Mouse (Mus musculus) kidney, postnatal 0 days (tissue): ENCODE measurements at regions not wholly inside any gene's neighbourhood (a gene's known extent, or its start where the extent isn't known, plus 50 kb on each side); places are given as distances from the start of the nearest gene placed in this dataset.

Source experiments
- ATAC-seq: fragments of 200-750 bp; cut with Nextera tagmentation; replicated peaks from 2 replicates; pipeline ENCODE4 v1.8.0; 2017; ENCODE audit warnings: low read depth, moderate number of reproducible peaks, moderate TSS enrichment, moderate library complexity; ENCODE audit not compliant: low FRiP score
- DNase-seq: peaks from one replicate; pipeline ENCODE4 v3.0.0-alpha.2; 2016; ENCODE audit warnings: low spot score
- H3K27ac ChIP-seq: fragments of 300-500 bp; sonication (generic); 2 replicates; pipeline ENCODE4 v1.5.1; 2014; ENCODE audit warnings: mild to moderate bottlenecking
- H3K27me3 ChIP-seq: fragments of 300-500 bp; sonication (generic); 2 replicates; pipeline ENCODE4 v1.6.1; 2014; ENCODE audit warnings: low read length, mixed read lengths; ENCODE audit not compliant: insufficient read depth
- H3K36me3 ChIP-seq: fragments of 300-500 bp; sonication (generic); 2 replicates; pipeline ENCODE4 v1.6.1; 2014; ENCODE audit warnings: low read length, mixed read lengths; ENCODE audit not compliant: insufficient read depth
- H3K4me1 ChIP-seq: fragments of 300-500 bp; sonication (generic); replicated peaks from 2 replicates; pipeline ENCODE4 v1.6.1; 2014; ENCODE audit warnings: antibody characterized with exemption, low read length, mixed read lengths; ENCODE audit not compliant: insufficient read depth
- H3K4me2 ChIP-seq: fragments of 300-500 bp; sonication (generic); 2 replicates; pipeline ENCODE4 v1.6.1; 2014; ENCODE audit warnings: mild to moderate bottlenecking, low read length, moderate library complexity, mixed read lengths
- H3K4me3 ChIP-seq: fragments of 300-500 bp; sonication (generic); replicated peaks from 2 replicates; pipeline ENCODE4 v1.5.1; 2014; ENCODE audit warnings: low read depth, low read length
- H3K9ac ChIP-seq: fragments of 300-500 bp; sonication (generic); 2 replicates; pipeline ENCODE4 v1.6.1; 2014; ENCODE audit warnings: low read depth, low read length
- H3K9me3 ChIP-seq: fragments of 300-500 bp; sonication (generic); replicated peaks from 2 replicates; pipeline ENCODE4 v1.6.1; 2016; ENCODE audit warnings: low read length, inconsistent platforms, mixed read lengths
- CTCF ChIP-seq: IDR thresholded peaks from 2 replicates; pipeline ENCODE4 v1.5.1; 2016; ENCODE audit warnings: antibody characterized with exemption, low read depth, mild to moderate bottlenecking, moderate library complexity
- WGBS: fragments of 180-500 bp; shearing (Covaris S2); extraction: QIAGEN DNeasy Blood & Tissue Kit; methylation state at CpG from one replicate; pipeline ENCODE4 v1.1.7; 2014; 5-methylcytosine and 5-hydroxymethylcytosine counted together

- Histone ChIP-seq H3K4me2 (peak overlapping the region; percentile 48), H3K4me3 (no peak overlapping the region), H3K36me3 (no peaks in the 10 kb centered on the region), H3K27ac (peak overlapping the region; percentile 38), H3K9me3 (no peaks in the 10 kb centered on the region), H3K27me3 (no peaks in the 10 kb centered on the region), H3K9ac (peak overlapping the region; percentile 0; the same call in 1 of the 2 replicates), H3K4me1 (peaks cover 29% of the 10 kb centered on the region)
- DNase-seq = peak; percentile 64
- no peak for TF ChIP-seq CTCF
- peak; percentile 57 for ATAC-seq
- WGBS = 34% methylated on average over 10 of the region's 10 CpGs
These were observed 197.5 kb upstream of the Smim15 start for GRCm38 (mm10) chr13:107846621-107847178.

- H3K4me3 ChIP-seq = no peak overlapping the region
- ATAC-seq (no peak), DNase-seq (no peak)
- no peaks in the 10 kb centered on the region for H3K27me3 ChIP-seq
- 63% methylated on average over 4 of the region's 4 CpGs for WGBS
- peaks cover 31% of the 10 kb centered on the region for H3K4me1 ChIP-seq
- no peaks in the 10 kb centered on the region for H3K9me3 ChIP-seq
- no peak overlapping the region for H3K9ac ChIP-seq
- H3K36me3 ChIP-seq = no peaks in the 10 kb centered on the region
- TF ChIP-seq CTCF = no peak
- H3K4me2 ChIP-seq = no peak overlapping the region
- H3K27ac ChIP-seq = 0 out of 2 replicates have a peak overlapping the region, but pooled peaks have one; percentile 38
These were observed 198.4 kb upstream of the Smim15 start for GRCm38 (mm10) chr13:107845838-107846237.

GRCm38 (mm10) chr13:107844085-107844484 is 200.2 kb upstream of the Smim15 start:
- TF ChIP-seq CTCF = no peak
- Histone ChIP-seq H3K9ac (no peak overlapping the region), H3K27me3 (no peaks in the 10 kb centered on the region), H3K4me3 (no peak overlapping the region), H3K27ac (no peak overlapping the region), H3K9me3 (no peaks in the 10 kb centered on the region), H3K36me3 (no peaks in the 10 kb centered on the region), H3K4me1 (peaks cover 31% of the 10 kb centered on the region), H3K4me2 (no peak overlapping the region)
- DNase-seq (no peak), ATAC-seq (no peak)
- 76% methylated on average over 4 of the region's 4 CpGs for WGBS

GRCm38 (mm10) chr13:107838126-107838715 is 206.0 kb upstream of the Smim15 start:
- Histone ChIP-seq H3K9me3 (no peaks in the 10 kb centered on the region), H3K4me2 (no peak overlapping the region), H3K27ac (no peak overlapping the region), H3K36me3 (no peaks in the 10 kb centered on the region), H3K4me1 (peaks cover 25% of the 10 kb centered on the region), H3K9ac (no peak overlapping the region), H3K27me3 (no peaks in the 10 kb centered on the region), H3K4me3 (no peak overlapping the region)
- DNase-seq (no peak), ATAC-seq (peak; percentile 86)
- 58% methylated on average over 9 of the region's 9 CpGs for WGBS
- no peak for TF ChIP-seq CTCF

GRCm38 (mm10) chr13:107837206-107837952 is 206.9 kb upstream of the Smim15 start:
- Histone ChIP-seq H3K27me3 (no peaks in the 10 kb centered on the region), H3K9ac (no peak overlapping the region), H3K4me3 (no peak overlapping the region), H3K27ac (no peak overlapping the region), H3K36me3 (no peaks in the 10 kb centered on the region), H3K9me3 (no peaks in the 10 kb centered on the region), H3K4me2 (no peak overlapping the region), H3K4me1 (peaks cover 22% of the 10 kb centered on the region)
- ATAC-seq (no peak), DNase-seq (no peak)
- WGBS = 50% methylated on average over 5 of the region's 5 CpGs
- TF ChIP-seq CTCF = no peak

GRCm38 (mm10) chr13:107835756-107836385 is 208.4 kb upstream of the Smim15 start:
- no peaks in the 10 kb centered on the region for H3K9me3 ChIP-seq
- peak; percentile 4; the same call in 1 of the 2 replicates for TF ChIP-seq CTCF
- H3K27me3 ChIP-seq = no peaks in the 10 kb centered on the region
- H3K4me2 ChIP-seq = no peak overlapping the region
- H3K9ac ChIP-seq = no peak overlapping the region
- ATAC-seq (no peak), DNase-seq (no peak)
- H3K4me3 ChIP-seq = no peak overlapping the region
- H3K4me1 ChIP-seq = peaks cover 17% of the 10 kb centered on the region
- WGBS = 56% methylated on average over 9 of the region's 9 CpGs
- no peaks in the 10 kb centered on the region for H3K36me3 ChIP-seq
- H3K27ac ChIP-seq = no peak overlapping the region
